Mouse (Mus musculus): ENCODE data around the gene Nagk. TPM values are rescaled to one million over a fixed set of nuclear protein-coding genes. Genes with fewer than 3 reads are reported as not detected.
A peak's percentile ranks its signal among the peaks of the same experiment; 100 is the strongest.
"Not testable (repeated sequence)": the region's sequence is repeated elsewhere in the genome, so short reads cannot be mapped to it uniquely, and the experiment has no call there.

The Nagk gene
- polyA plus RNA-seq, 1 experiment from 2014 or later, result 116 TPM

DNA sequence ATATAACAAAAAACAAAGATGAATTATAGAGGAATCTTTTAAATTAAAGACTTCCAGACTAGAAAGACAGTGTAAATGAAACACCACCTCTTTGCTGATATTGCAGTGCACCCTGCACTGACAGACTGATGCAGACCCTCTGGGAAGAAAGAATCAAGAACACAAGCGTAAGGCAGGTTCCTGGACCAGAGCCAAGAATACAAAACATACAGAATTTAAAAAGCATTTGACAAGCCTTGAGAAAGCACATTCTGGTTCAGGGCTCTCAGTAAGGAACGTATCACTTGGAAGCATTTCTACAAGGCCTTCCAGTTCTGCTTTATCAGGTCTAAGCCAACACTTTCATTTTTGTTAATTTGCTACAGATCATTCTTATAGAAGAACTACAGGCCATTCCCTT, 27.1 kb downstream of the Nagk start:
- Histone ChIP-seq H3K36me3 (ENCODE audit: control insufficient read depth, insufficient read depth) (no peaks in the 10 kb centered on the region; the same call in 1 of the 2 replicates), H3K9me3 (ENCODE audit: control insufficient read depth) (no peaks in the 10 kb centered on the region), H3K9ac (ENCODE audit: low read depth, low read length) (no peak overlapping the region), H3K4me2 (replicated peaks; ENCODE audit: low read depth) (no peak overlapping the region), H3K4me1 (replicated peaks; ENCODE audit: control insufficient read depth, insufficient read depth, low read length) (no peaks in the 10 kb centered on the region), H3K27ac (ENCODE audit: low read depth, low read length) (no peak overlapping the region), H3K4me3 (ENCODE audit: low read depth, low read length) (no peak overlapping the region), H3K27me3 (replicated peaks; ENCODE audit: control insufficient read depth, insufficient read depth, low read length) (no peaks in the 10 kb centered on the region)
- WGBS, result 58% methylated on average over 2 of the region's 2 CpGs
- ATAC-seq, result no peak
- no peak for TF ChIP-seq CTCF (IDR thresholded peaks at IDR 0.05; ENCODE audit: low read depth)

DNA sequence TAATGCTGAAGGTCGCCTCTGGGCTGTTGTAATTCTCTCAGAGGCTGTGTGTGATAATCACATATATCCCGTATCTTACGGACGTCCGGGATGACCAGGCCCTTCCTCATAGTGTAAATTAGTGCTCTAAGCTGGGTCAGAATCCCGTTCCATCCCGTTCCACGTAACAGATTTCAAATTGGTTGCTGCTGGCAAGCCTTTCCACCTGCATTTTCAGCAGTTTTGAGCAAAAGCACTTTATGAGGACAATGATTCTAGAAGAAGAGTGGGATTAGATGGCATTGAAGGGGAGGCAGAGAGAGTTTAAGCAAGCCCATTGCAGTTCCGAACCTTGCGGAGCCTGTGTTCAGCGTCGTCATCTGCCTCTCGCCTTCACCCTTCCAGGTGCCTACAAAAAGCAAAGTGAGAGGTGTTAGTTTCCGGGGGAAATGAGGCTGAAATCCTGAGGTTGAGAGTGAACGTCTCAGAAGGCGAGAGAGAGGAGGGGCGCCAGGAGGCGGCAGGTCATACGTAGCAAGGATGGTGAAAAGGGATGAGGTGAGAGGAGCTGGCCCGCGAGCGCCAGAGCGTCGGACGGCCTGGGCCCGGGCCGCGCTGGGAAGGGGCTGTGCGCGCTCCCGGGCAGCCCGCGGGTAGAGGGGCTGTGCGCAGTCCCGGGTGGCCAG, 36.3 kb downstream of the Nagk start:
- Histone ChIP-seq H3K27me3 (replicated peaks; ENCODE audit: control insufficient read depth, insufficient read depth, low read length) (no peaks in the 10 kb centered on the region), H3K27ac (ENCODE audit: low read depth, low read length) (peak overlapping the region; percentile 75), H3K36me3 (ENCODE audit: control insufficient read depth, insufficient read depth) (peaks cover 4% of the 10 kb centered on the region; the same call in 1 of the 2 replicates), H3K9ac (ENCODE audit: low read depth, low read length) (peak overlapping the region; percentile 69), H3K9me3 (ENCODE audit: control insufficient read depth) (no peaks in the 10 kb centered on the region), H3K4me3 (ENCODE audit: low read depth, low read length) (peak overlapping the region; percentile 64), H3K4me1 (replicated peaks; ENCODE audit: control insufficient read depth, insufficient read depth, low read length) (0 out of 2 replicates have a peak, but pooled peaks cover 4% of the 10 kb centered on the region), H3K4me2 (replicated peaks; ENCODE audit: low read depth) (peak overlapping the region; percentile 87)
- peak; percentile 58 for ATAC-seq
- no peak for TF ChIP-seq CTCF (IDR thresholded peaks at IDR 0.05; ENCODE audit: low read depth)
- whole genome bisulfite sequencing, result 2% methylated on average over 25 of the region's 35 CpGs

DNA sequence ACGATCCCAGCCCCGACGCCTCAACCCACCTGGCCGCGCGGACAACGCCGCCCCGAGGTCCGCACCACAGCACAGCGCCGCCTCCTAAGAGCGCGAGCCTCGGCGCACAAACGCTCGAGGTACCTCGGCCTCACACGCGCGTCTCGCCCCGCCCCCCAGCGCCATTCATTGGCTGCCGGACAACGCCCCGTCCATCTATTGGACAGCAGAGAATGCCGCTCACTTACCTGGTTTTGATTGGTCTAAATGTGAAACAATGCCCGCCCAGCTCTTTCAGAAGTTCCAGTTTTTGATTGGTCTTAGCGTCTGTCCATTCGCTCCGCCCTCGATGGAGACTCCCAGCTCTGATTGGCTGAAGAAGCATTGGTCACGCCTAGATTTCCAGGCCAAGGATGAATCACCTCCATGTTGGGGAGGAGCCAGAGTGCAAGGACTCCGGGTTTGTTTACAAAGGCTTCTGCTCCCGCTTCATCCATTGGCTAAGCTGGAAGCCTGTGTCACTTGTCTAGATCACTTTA, 36.9 kb downstream of the Nagk start, which contains the start of gene Paip2b:
Paip2b (minus strand) TSS at position 136 of the 518 bp plus-strand sequence.
- Histone ChIP-seq H3K27me3 (replicated peaks; ENCODE audit: control insufficient read depth, insufficient read depth, low read length) (no peaks in the 10 kb centered on the region), H3K36me3 (ENCODE audit: control insufficient read depth, insufficient read depth) (peaks cover 4% of the 10 kb centered on the region; the same call in 1 of the 2 replicates), H3K4me2 (replicated peaks; ENCODE audit: low read depth) (peak within 1 kb of the TSS; percentile 87), H3K4me3 (ENCODE audit: low read depth, low read length) (peak within 1 kb of the TSS; percentile 64), H3K4me1 (replicated peaks; ENCODE audit: control insufficient read depth, insufficient read depth, low read length) (0 out of 2 replicates have a peak, but pooled peaks cover 4% of the 10 kb centered on the region), H3K27ac (ENCODE audit: low read depth, low read length) (peak within 1 kb of the TSS; percentile 75), H3K9ac (ENCODE audit: low read depth, low read length) (peak within 1 kb of the TSS; percentile 69), H3K9me3 (ENCODE audit: control insufficient read depth) (no peaks in the 10 kb centered on the region)
- peak; percentile 98 for ATAC-seq
- WGBS, result under 1% methylated on average over 31 of the region's 37 CpGs
- peak; percentile 59 for TF ChIP-seq CTCF (IDR thresholded peaks at IDR 0.05; ENCODE audit: low read depth)

DNA sequence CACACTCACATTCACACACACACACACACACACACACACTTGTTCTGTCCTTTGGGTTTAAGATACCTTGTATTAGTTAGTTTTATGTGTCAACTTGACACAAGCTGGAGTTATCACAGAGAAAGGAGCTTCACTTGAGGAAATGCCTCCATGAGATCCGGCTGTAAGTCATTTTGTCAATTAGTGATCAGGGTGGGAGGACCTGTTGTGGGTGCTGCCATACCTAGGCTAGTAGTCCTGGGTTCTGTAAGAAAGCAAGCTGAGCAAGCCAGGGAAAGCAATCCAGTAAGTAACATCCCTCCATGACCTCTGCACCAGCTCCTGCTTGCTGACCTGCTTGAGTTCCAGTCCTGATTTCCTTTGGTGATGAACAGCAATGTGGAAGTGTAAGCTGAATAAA, 37.6 kb downstream of the Nagk start:
- H3K27me3 ChIP-seq (replicated peaks; ENCODE audit: control insufficient read depth, insufficient read depth, low read length); H3K27ac ChIP-seq (ENCODE audit: low read depth, low read length); H3K9ac ChIP-seq (ENCODE audit: low read depth, low read length); H3K4me1 ChIP-seq (replicated peaks; ENCODE audit: control insufficient read depth, insufficient read depth, low read length); ATAC-seq; H3K9me3 ChIP-seq (ENCODE audit: control insufficient read depth); H3K36me3 ChIP-seq (ENCODE audit: control insufficient read depth, insufficient read depth): not testable (repeated sequence)
- Histone ChIP-seq H3K4me2 (replicated peaks; ENCODE audit: low read depth) (peak overlapping the region; percentile 52), H3K4me3 (ENCODE audit: low read depth, low read length) (0 out of 2 replicates have a peak overlapping the region, but pooled peaks have one; percentile 6)
- WGBS, result 41% methylated on average over 1 of the region's 1 CpGs

DNA sequence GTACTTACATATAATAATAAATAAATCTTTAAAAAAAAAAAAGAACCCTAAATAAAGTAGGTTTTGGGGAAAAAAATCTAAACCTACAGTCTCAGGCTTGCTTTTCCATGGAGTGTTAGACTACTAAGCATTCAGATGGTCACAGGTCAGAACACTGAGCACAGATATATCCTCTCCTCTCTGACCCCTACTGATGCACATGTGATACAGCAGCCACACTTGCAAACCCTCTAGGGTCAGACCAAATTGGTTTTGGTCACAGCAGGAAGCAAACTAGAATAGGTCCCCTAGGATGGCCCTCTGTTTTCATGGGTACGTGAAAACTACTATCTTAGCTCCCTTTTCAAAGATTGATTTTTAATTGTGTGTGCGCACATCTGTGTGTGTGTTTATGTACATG, 42.0 kb downstream of the Nagk start:
- Histone ChIP-seq H3K36me3 (ENCODE audit: control insufficient read depth, insufficient read depth) (no peaks in the 10 kb centered on the region), H3K4me1 (replicated peaks; ENCODE audit: control insufficient read depth, insufficient read depth, low read length) (no peaks in the 10 kb centered on the region), H3K4me2 (replicated peaks; ENCODE audit: low read depth) (no peak overlapping the region), H3K27ac (ENCODE audit: low read depth, low read length) (no peak overlapping the region), H3K9ac (ENCODE audit: low read depth, low read length) (no peak overlapping the region), H3K27me3 (replicated peaks; ENCODE audit: control insufficient read depth, insufficient read depth, low read length) (no peaks in the 10 kb centered on the region), H3K9me3 (ENCODE audit: control insufficient read depth) (no peaks in the 10 kb centered on the region), H3K4me3 (ENCODE audit: low read depth, low read length) (no peak overlapping the region)
- no peak for ATAC-seq
- TF ChIP-seq CTCF (IDR thresholded peaks at IDR 0.05; ENCODE audit: low read depth), result no peak
- 93% methylated on average over 2 of the region's 2 CpGs for WGBS

DNA sequence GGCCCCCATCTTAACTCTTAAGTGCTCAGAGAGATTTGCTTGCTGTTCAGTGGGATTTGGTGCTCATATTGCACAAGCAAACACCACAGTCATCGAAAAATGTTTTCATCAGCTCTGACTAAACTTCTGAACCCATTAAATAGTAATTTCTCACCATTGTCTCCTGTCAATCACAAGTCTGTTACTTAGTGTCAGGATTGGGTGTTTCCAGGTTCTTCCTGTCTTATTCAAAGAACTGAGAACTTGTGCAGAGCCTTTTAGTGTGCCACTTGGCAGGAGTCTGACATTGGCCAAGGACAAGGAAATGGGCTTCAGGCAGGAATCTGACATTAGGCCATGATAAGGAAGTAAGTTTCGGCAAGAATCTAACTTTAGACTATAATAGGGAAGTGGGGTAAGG, 43.3 kb downstream of the Nagk start:
- no peak overlapping the region for H3K27ac ChIP-seq (ENCODE audit: low read depth, low read length)
- no peak for ATAC-seq
- no peak overlapping the region for H3K9ac ChIP-seq (ENCODE audit: low read depth, low read length)
- no peaks in the 10 kb centered on the region for H3K36me3 ChIP-seq (ENCODE audit: control insufficient read depth, insufficient read depth)
- H3K9me3 ChIP-seq (ENCODE audit: control insufficient read depth), result no peaks in the 10 kb centered on the region
- WGBS, result 78% methylated on average over 2 of the region's 2 CpGs
- no peak for TF ChIP-seq CTCF (IDR thresholded peaks at IDR 0.05; ENCODE audit: low read depth)
- no peak overlapping the region for H3K4me3 ChIP-seq (ENCODE audit: low read depth, low read length)
- no peaks in the 10 kb centered on the region for H3K4me1 ChIP-seq (replicated peaks; ENCODE audit: control insufficient read depth, insufficient read depth, low read length)
- no peaks in the 10 kb centered on the region for H3K27me3 ChIP-seq (replicated peaks; ENCODE audit: control insufficient read depth, insufficient read depth, low read length)
- H3K4me2 ChIP-seq (replicated peaks; ENCODE audit: low read depth), result no peak overlapping the region

Measured in intestine, postnatal 0 days (tissue).